Mouse (Mus musculus): ENCODE data around the gene Qrich1. TPM values are rescaled to one million over a fixed set of nuclear protein-coding genes. Genes with fewer than 3 reads are reported as not detected.

Gene Qrich1
- polyA plus RNA-seq (2014; fragmentation: Illumina TruSeq; extraction: RNeasy Lipid Tissue Mini Kit (QIAGEN cat#74804); ENCODE audit: low read depth, low replicate concordance), result 57.8 TPM

DNA sequence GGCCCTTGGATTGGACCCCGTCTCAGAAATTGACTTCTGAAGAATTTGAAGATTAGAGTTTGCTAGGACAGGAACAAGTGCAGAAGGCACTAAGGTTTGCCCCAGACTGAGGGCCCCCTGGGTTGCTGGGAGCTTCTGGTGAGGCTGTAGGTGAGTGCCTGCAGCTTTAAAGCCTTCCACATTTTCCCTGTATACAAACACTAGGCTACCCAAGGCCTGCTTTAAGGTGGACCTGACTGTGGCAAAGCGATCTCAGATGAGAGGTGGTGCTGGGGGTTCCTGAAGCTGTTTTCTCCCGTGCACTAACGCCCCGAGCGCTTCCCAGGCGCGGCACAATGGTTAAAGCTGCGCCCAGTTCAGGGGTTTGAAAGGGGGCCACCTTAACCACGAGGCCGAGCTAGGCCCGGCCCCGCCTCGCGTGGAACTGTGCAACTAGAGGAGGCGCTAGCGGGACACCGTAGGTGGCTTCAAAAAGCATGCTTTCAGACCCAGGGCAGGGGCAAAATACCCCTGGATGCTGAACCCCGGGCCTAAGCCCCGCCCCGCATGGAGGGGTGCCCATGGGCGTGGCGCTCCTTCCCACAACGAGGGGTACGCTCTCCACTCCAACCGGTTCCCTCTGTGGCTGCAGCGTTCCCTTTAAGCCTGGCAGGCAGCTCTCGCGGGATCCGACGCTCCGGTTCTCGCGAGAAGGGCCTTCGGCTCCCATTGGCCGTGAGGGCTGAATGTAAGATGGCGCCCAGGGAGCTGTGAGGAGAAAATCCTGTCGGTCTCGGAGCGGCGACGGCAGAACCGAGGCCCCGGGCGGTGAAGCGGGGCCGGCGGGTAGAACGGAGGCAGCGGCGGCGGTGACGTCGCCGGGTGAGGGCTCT lies at the start of gene Qrich1:
Qrich1 (plus strand) TSS at position 427 of the 872 bp plus-strand sequence.

DNA sequence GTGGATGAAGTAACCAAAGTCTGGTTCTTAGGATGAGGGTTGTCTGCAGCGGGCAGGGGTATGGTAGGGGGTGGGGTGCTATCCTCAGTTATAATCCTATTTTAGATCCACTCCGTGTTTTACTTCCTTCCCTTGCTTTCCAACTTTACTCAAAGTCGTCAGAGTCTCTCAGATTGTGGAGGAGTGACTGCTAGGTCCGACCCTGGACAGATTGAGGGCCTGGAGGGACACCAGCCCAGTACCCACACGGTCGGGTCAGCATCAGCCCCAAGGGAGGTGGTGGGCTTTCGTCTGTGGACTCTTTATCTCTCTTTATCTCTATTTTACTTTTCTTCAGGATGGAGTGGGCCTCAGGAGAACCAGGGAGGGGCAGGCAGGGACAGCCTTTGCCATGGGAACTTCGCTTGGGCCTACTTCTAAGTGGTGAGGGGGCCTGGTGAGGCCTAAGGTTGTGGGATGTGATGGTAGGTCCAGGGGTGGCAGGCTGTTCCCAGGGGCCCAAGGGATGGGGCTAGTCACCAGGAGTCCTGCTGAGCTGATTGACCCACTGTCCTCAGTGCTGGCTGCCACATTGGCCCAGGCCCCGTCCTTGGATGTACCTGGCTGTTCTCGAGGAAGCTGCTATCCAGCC lies 36.8 kb upstream of the Qrich1 start, which contains the start of gene Lamb2:
Lamb2 (plus strand) TSS at position 16 of the 631 bp plus-strand sequence.

GRCm38 (mm10) chr9:108490559-108491285 lies 25.9 kb upstream of the Qrich1 start, which contains the start of gene Usp19:
TSS of gene Usp19 (plus strand) at chr9:108490602.

DNA sequence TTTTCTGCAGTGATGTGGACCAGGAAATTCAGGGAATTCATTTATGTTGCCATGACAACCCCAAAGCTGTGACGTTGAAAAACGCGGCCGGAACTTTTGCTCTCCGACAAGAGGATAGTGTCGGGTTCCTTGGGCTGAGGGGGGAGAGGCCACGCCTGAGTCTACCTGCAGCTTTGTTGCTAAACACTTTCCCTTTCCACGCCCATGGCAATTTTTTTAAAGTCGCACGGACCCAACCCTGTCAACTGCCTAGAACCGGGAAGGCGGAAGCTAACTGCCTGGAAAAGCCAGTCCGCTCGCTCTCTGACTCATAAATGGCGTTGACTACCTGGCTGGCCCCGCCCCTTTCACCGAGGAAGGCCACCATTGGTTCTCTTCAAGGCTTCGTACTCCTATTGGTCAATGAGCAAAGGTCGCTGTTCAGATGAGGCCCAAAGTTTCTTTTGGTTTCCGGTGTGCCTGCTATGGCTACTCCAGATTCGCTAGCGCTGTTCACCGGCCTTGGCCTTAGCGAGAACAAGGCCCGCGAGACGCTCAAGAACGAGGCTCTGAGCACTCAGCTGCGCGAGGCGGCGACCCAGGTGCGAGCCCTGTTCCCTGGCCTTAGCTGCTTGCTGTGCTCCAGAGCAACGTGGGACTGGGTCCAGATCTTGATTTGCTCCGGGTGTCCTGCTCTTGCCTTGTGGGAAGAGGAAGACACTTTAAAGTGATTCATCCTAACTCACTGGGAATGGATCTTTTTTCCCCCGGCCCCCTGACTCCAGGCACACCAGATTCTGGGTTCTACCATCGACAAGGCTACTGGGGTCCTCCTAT lies 8.8 kb upstream of the Qrich1 start, which contains the start of gene Qars:
Qars (plus strand) TSS at position 88 of the 816 bp plus-strand sequence.

DNA sequence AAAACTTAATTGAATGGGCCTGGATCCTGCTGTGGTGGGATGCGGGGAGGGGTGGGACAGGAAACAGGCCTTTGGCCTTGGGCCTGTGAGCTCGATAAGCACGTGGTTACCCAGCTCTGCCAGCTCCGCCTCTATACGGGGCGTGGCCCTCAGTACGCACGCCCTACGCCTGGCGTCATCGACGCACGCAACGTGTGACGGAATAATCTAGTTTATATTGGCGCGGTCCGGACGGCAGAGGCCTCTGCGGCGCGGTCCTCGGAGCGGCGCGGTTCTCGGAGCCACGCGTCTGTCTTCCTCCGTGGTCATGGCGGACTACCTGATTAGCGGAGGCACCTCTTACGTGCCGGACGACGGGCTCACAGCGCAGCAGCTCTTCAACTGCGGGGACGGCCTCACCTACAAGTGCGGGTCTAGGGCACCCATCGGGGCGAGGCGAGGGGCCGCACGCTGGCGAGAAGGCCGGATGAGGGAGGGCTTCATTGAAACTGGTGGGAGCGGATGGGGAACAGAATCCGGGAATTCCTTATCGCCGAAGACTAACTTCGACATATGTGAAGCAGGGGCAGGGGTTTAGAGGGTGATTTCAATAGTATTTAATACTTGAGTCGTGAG lies 43.7 kb downstream of the Qrich1 start, which contains the start of gene Impdh2:
Impdh2 (plus strand) TSS at position 60 of the 615 bp plus-strand sequence.

DNA sequence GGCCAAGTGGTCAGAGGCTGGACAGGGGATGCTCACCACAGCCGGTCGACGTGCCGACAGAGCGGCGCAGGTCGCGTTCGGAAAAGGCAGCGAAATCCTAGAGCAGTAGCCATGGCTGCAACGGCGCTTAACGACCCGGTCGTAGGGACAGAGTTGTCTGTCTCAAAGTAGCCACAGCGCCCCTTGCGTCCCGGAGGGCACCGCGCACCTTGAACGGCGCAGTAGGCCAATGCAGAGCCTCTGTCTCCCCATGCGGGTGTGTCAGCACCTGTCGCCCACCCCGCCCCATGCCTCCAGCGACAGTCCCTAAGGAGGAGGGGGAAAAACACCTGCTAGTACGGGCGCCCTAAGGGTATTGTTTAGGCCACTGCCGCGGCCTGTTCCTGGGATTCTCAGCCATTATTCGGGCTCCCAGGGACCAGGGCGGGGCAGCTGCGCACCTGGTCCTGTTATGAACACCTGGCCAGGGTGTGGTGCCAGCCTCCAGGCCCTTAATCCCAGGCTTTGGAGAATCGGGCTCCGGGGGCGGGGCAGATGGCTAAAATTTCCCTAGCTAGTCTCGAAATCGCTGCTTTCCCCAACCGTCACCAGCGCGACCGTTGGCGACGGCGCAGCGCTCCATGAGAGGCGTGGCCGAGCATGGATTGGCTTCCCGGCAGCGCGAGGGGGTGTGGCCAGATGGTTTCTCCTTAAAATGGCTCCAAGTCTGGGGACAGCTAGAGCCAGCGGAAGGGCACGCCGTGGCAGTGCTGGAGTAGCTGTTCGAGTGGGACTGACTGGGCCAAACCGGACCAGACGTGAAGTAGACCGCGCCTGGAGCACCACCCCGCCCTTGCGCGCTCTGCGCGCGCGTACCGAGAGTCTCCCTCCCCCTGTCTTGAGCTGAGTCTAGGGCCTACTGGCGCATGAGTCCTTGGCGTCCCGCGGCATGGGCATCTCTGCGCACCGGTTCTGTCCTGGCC lies 50.5 kb downstream of the Qrich1 start, which contains the start of gene Ndufaf3:
Ndufaf3 (minus strand) TSS at position 620 of the 962 bp plus-strand sequence.

DNA sequence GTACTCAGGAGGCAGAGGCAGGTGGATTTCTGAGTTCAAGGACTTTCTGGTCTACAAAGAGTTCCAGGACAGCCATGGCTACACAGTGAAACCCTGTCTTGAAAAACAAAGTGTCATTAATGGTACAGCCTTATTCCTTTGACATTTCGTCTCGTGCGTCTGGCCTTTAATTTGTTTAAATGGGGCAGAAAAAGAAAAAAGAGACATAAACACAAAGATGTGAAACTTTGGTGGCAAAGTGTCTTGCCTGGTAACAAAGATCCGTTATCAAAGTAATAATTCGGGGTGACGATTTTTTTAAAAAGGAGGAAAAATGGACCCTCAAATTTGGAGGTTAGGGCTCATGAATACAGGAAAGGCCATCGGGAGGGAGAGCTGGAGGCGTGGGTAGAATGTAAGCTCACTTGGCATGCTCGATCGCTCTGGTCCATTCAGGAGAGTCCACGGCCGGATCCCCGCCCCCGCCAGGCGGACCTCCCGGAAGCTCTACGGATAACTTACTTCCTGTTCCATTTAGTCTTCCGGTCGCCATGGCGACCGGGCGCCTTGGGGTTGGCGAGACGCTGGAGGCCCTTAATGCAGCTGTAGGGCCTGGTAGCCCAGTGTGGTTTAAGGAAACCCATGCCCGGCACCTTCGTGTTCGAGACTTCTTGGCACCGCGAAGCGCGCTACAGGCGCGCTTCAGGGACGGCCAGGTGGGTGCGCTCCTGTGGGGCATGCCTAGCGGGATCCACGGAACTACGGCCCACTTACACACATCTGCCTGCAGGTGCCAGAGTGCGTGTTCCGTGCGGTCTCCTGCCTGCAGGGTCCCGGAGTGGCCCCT lies 53.0 kb downstream of the Qrich1 start, which contains the start of gene Dalrd3:
Dalrd3 (plus strand) TSS at position 506 of the 826 bp plus-strand sequence.

DNA sequence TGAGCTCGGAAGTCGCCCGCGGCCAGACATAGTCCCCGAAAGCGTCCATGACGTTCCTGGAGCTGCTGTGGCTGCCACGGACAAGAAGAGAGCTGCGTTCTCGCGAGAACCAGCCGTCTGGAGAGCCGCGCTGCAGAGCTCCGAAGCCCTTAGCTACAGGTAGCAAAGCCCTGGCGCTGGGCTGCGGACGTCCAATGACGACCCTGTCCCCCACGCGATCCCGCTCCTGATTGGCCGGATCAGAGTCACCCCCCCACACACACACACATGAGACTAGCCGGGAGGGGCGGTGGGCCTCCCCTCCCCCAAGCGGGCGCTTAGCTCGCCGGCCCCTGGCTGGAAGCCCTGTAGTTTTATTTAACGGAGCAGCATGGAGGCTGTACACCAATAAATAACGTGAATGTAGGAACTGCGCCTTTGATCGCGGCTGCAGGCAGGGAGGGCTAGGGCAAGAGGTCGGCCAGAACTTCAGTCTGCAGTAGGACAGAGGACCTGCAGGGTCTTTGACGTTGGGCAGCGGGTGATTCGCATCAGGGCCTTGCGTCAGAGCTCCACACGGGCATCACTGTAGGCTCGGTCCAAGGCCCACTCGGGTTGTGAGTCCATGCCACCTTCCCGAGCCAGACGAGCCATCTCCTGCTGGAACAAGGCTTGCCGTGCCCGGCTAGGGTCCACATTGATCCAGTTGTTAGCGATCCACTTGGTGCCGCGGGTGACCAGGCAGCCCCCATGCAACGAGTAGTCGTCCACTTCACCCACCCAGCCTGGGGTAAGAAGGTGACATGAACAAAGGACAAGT lies 62.1 kb downstream of the Qrich1 start, which contains the start of gene Wdr6:
Wdr6 (minus strand) TSS at position 195 of the 799 bp plus-strand sequence.

GRCm38 (mm10) chr9:108596998-108597764 lies 80.6 kb downstream of the Qrich1 start, which contains the start of gene P4htm:
TSS of gene P4htm (minus strand) at chr9:108597667.

Other genes starting within 250 kb of the Qrich1 start
- 27.2 TPM for gene Nicn1, start 226.4 kb upstream of the Qrich1 start, polyA plus RNA-seq (2014; fragmentation: Illumina TruSeq; extraction: RNeasy Lipid Tissue Mini Kit (QIAGEN cat#74804); ENCODE audit: low read depth, low replicate concordance)
- gene Amt, start 220.0 kb upstream of the Qrich1 start, polyA plus RNA-seq (2014; fragmentation: Illumina TruSeq; extraction: RNeasy Lipid Tissue Mini Kit (QIAGEN cat#74804); ENCODE audit: low read depth, low replicate concordance), result 0.82 TPM
- 620 TPM for gene Rhoa, start 210.7 kb upstream of the Qrich1 start, polyA plus RNA-seq (2014; fragmentation: Illumina TruSeq; extraction: RNeasy Lipid Tissue Mini Kit (QIAGEN cat#74804); ENCODE audit: low read depth, low replicate concordance)
- gene Tcta, start 210.6 kb upstream of the Qrich1 start, polyA plus RNA-seq (2014; fragmentation: Illumina TruSeq; extraction: RNeasy Lipid Tissue Mini Kit (QIAGEN cat#74804); ENCODE audit: low read depth, low replicate concordance), result 17.1 TPM
- gene Gpx1, start 177.9 kb upstream of the Qrich1 start, polyA plus RNA-seq (2014; fragmentation: Illumina TruSeq; extraction: RNeasy Lipid Tissue Mini Kit (QIAGEN cat#74804); ENCODE audit: low read depth, low replicate concordance), result 21.4 TPM
- 66.7 TPM for gene Usp4, start 169.0 kb upstream of the Qrich1 start, polyA plus RNA-seq (2014; fragmentation: Illumina TruSeq; extraction: RNeasy Lipid Tissue Mini Kit (QIAGEN cat#74804); ENCODE audit: low read depth, low replicate concordance)
- gene 1700102P08Rik, start 124.0 kb upstream of the Qrich1 start, polyA plus RNA-seq (2014; fragmentation: Illumina TruSeq; extraction: RNeasy Lipid Tissue Mini Kit (QIAGEN cat#74804); ENCODE audit: low read depth, low replicate concordance), result 1.2 TPM
- gene Ccdc36, start 88.3 kb upstream of the Qrich1 start, polyA plus RNA-seq (2014; fragmentation: Illumina TruSeq; extraction: RNeasy Lipid Tissue Mini Kit (QIAGEN cat#74804); ENCODE audit: low read depth, low replicate concordance), result not detected
- gene BC048562, start 80.3 kb upstream of the Qrich1 start, polyA plus RNA-seq (2014; fragmentation: Illumina TruSeq; extraction: RNeasy Lipid Tissue Mini Kit (QIAGEN cat#74804); ENCODE audit: low read depth, low replicate concordance), result not detected
- gene Ccdc71, start 56.3 kb upstream of the Qrich1 start, polyA plus RNA-seq (2014; fragmentation: Illumina TruSeq; extraction: RNeasy Lipid Tissue Mini Kit (QIAGEN cat#74804); ENCODE audit: low read depth, low replicate concordance), result 6.2 TPM
- gene Klhdc8b, start 55.2 kb upstream of the Qrich1 start, polyA plus RNA-seq (2014; fragmentation: Illumina TruSeq; extraction: RNeasy Lipid Tissue Mini Kit (QIAGEN cat#74804); ENCODE audit: low read depth, low replicate concordance), result 1.5 TPM
- 6.8 TPM for gene Lamb2, start 37.1 kb upstream of the Qrich1 start, polyA plus RNA-seq (2014; fragmentation: Illumina TruSeq; extraction: RNeasy Lipid Tissue Mini Kit (QIAGEN cat#74804); ENCODE audit: low read depth, low replicate concordance)
- 18.4 TPM for gene Usp19, start 26.2 kb upstream of the Qrich1 start, polyA plus RNA-seq (2014; fragmentation: Illumina TruSeq; extraction: RNeasy Lipid Tissue Mini Kit (QIAGEN cat#74804); ENCODE audit: low read depth, low replicate concordance)
- gene Qars, start 9.1 kb upstream of the Qrich1 start, polyA plus RNA-seq (2014; fragmentation: Illumina TruSeq; extraction: RNeasy Lipid Tissue Mini Kit (QIAGEN cat#74804); ENCODE audit: low read depth, low replicate concordance), result 95.6 TPM
- gene Impdh2, start 43.5 kb downstream of the Qrich1 start, polyA plus RNA-seq (2014; fragmentation: Illumina TruSeq; extraction: RNeasy Lipid Tissue Mini Kit (QIAGEN cat#74804); ENCODE audit: low read depth, low replicate concordance), result 26.3 TPM
- 4.5 TPM for gene Ndufaf3, start 50.6 kb downstream of the Qrich1 start, polyA plus RNA-seq (2014; fragmentation: Illumina TruSeq; extraction: RNeasy Lipid Tissue Mini Kit (QIAGEN cat#74804); ENCODE audit: low read depth, low replicate concordance)
- 2.9 TPM for gene Dalrd3, start 53.1 kb downstream of the Qrich1 start, polyA plus RNA-seq (2014; fragmentation: Illumina TruSeq; extraction: RNeasy Lipid Tissue Mini Kit (QIAGEN cat#74804); ENCODE audit: low read depth, low replicate concordance)
- 6.2 TPM for gene Wdr6, start 61.9 kb downstream of the Qrich1 start, polyA plus RNA-seq (2014; fragmentation: Illumina TruSeq; extraction: RNeasy Lipid Tissue Mini Kit (QIAGEN cat#74804); ENCODE audit: low read depth, low replicate concordance)
- gene P4htm, start 80.9 kb downstream of the Qrich1 start, polyA plus RNA-seq (2014; fragmentation: Illumina TruSeq; extraction: RNeasy Lipid Tissue Mini Kit (QIAGEN cat#74804); ENCODE audit: low read depth, low replicate concordance), result not detected
- 58.1 TPM for gene Arih2, start 132.6 kb downstream of the Qrich1 start, polyA plus RNA-seq (2014; fragmentation: Illumina TruSeq; extraction: RNeasy Lipid Tissue Mini Kit (QIAGEN cat#74804); ENCODE audit: low read depth, low replicate concordance)
- 111 TPM for gene Slc25a20, start 145.3 kb downstream of the Qrich1 start, polyA plus RNA-seq (2014; fragmentation: Illumina TruSeq; extraction: RNeasy Lipid Tissue Mini Kit (QIAGEN cat#74804); ENCODE audit: low read depth, low replicate concordance)
- 111 TPM for gene Prkar2a, start 172.5 kb downstream of the Qrich1 start, polyA plus RNA-seq (2014; fragmentation: Illumina TruSeq; extraction: RNeasy Lipid Tissue Mini Kit (QIAGEN cat#74804); ENCODE audit: low read depth, low replicate concordance)

All from adrenal gland, adult 10 weeks (tissue).